14 mouse cellular contexts compared by ENCODE assay signal in the genomic region with DNA sequence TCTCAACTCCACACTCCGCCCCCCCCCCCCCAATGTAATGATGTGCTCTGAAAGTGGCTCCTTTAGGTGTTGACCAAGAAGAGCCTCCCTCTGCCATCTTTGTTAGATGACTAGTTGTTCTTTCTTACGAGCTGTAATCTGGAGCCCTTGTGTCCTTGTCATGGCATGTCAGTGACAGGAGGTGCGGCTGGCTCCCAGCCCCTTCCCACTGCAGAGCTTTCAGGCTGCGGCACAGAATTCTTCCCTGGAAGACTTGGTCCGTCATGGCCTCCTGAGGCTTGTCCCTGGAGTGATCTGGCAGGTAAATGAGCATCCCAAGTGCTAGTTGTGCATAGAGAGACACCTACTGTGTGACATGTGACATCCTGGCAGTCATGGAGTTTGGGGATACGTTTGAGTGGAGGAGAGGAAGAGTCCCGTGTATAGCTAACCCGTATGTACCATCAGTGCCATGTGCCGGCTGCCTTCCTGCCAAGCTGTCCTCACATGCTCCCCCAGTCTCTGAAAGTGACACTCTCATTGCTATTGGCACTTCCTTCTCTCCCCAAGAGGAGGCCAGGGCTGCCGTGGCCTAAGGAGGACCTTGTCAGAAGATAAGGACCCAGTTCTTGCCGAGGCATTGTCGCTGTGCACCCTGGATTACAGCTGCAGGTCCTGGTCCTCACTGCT. TPM values are rescaled to one million over a fixed set of nuclear protein-coding genes. Genes with fewer than 3 reads are reported as not detected.
DNase-seq lines count a peak whose midpoint lies in the region; ATAC-seq and TF ChIP-seq lines count a peak whose summit lies in the region.
"Had no signal": no experiment of that assay in that cellular context is flagged by ENCODE, and none has a peak within 500 bp of the region (broad histone marks: within the 10 kb centered on the region; RNA-seq: fewer than 3 reads in every experiment).

No protein-coding gene starts in this region.

- H3K4me1 ChIP-seq in embryonic facial prominence, embryonic 13.5 days, result peaks cover 34% of the 10 kb centered on the region
- H3K4me1 ChIP-seq in embryonic facial prominence, embryonic 10.5 days, result peaks cover 27% of the 10 kb centered on the region
- H3K4me1 ChIP-seq in intestine, postnatal 0 days (replicated peaks; ENCODE audit: control insufficient read depth, insufficient read depth, low read length), result 0 out of 2 replicates have a peak, but pooled peaks cover 7% of the 10 kb centered on the region
- H3K4me1 ChIP-seq in intestine, embryonic 16.5 days (ENCODE audit: control insufficient read depth, insufficient read depth, low read length), result peaks cover 30% of the 10 kb centered on the region
- peaks cover 43% of the 10 kb centered on the region for H3K4me1 ChIP-seq in heart, postnatal 0 days (ENCODE audit: control insufficient read depth, insufficient read depth)
- peaks cover 8% of the 10 kb centered on the region for H3K4me1 ChIP-seq in hindbrain, postnatal 0 days (ENCODE audit: insufficient read depth, low read length)

- TF ChIP-seq EP300 in heart, postnatal 0 days (IDR thresholded peaks at IDR 0.05; ENCODE audit: low read depth), result 0 out of 2 replicates have a peak, but pooled peaks have one; percentile 48

- no peaks in the 10 kb centered on the region for H3K9me3 ChIP-seq in embryonic facial prominence, embryonic 13.5 days
- H3K9me3 ChIP-seq in embryonic facial prominence, embryonic 10.5 days, result no peaks in the 10 kb centered on the region
- no peaks in the 10 kb centered on the region for H3K9me3 ChIP-seq in intestine, postnatal 0 days (ENCODE audit: control insufficient read depth)
- no peaks in the 10 kb centered on the region for H3K9me3 ChIP-seq in intestine, embryonic 16.5 days (ENCODE audit: control insufficient read depth, low read length)
- H3K9me3 ChIP-seq in heart, postnatal 0 days (replicated peaks; ENCODE audit: control insufficient read depth, low read length), result no peaks in the 10 kb centered on the region
- no peaks in the 10 kb centered on the region for H3K9me3 ChIP-seq in hindbrain, postnatal 0 days (ENCODE audit: low read length)
- H3K9me3 ChIP-seq: forebrain, embryonic 13.5 days; hindbrain, embryonic 10.5 days; limb, embryonic 15.5 days; midbrain, embryonic 12.5 days; neural tube, embryonic 13.5 days had no signal

- no peak for DNase-seq in embryonic facial prominence, embryonic 10.5 days (ENCODE audit: low spot score)
- no peak for DNase-seq in heart, postnatal 0 days (ENCODE audit: low spot score)
- no peak for DNase-seq in thymus, postnatal 0 days (ENCODE audit: low spot score)
- no peak for DNase-seq in hindbrain, postnatal 0 days (ENCODE audit: low spot score)
- DNase-seq: kidney, adult 8-10 months had no signal

- 86% methylated on average over 12 of the region's 12 CpGs for whole genome bisulfite sequencing in embryonic facial prominence, embryonic 13.5 days
- WGBS in embryonic facial prominence, embryonic 10.5 days, result 88% methylated on average over 12 of the region's 12 CpGs
- 70% methylated on average over 11 of the region's 12 CpGs for WGBS in intestine, postnatal 0 days
- WGBS in intestine, embryonic 16.5 days, result 84% methylated on average over 12 of the region's 12 CpGs
- 34% methylated on average over 12 of the region's 12 CpGs for WGBS in heart, postnatal 0 days
- WGBS in hindbrain, postnatal 0 days, result 80% methylated on average over 12 of the region's 12 CpGs

- no peak for ATAC-seq in embryonic facial prominence, embryonic 13.5 days (ENCODE audit: insufficient number of reproducible peaks, insufficient read depth, low FRiP score, low TSS enrichment, low read depth)
- ATAC-seq in intestine, postnatal 0 days, result no peak
- ATAC-seq in intestine, embryonic 16.5 days, result no peak
- peak; percentile 57 for ATAC-seq in common myeloid progenitor, adult 5-6 weeks (replicated peaks; ENCODE audit: low read depth, poor library complexity, severe bottlenecking)
- peak; percentile 56 for ATAC-seq in heart, postnatal 0 days (ENCODE audit: insufficient read depth, low read depth)
- no peak for ATAC-seq in hindbrain, postnatal 0 days
- ATAC-seq: forebrain, embryonic 13.5 days had no signal

- H3K4me3 ChIP-seq in embryonic facial prominence, embryonic 13.5 days, result no peak overlapping the region
- no peak overlapping the region for H3K4me3 ChIP-seq in embryonic facial prominence, embryonic 10.5 days
- no peak overlapping the region for H3K4me3 ChIP-seq in intestine, postnatal 0 days (ENCODE audit: low read depth, low read length)
- H3K4me3 ChIP-seq in intestine, embryonic 16.5 days (ENCODE audit: low read length), result no peak overlapping the region
- H3K4me3 ChIP-seq in heart, postnatal 0 days (ENCODE audit: low read depth, low read length), result no peak overlapping the region
- H3K4me3 ChIP-seq in hindbrain, postnatal 0 days (ENCODE audit: low read length), result no peak overlapping the region
- H3K4me3 ChIP-seq: forebrain, embryonic 13.5 days; hindbrain, embryonic 10.5 days; limb, embryonic 15.5 days; midbrain, embryonic 12.5 days; neural tube, embryonic 13.5 days had no signal

- 0 out of 2 replicates have a peak, but pooled peaks have one; percentile 14 for TF ChIP-seq CTCF in intestine, postnatal 0 days (IDR thresholded peaks at IDR 0.05; ENCODE audit: low read depth)
- TF ChIP-seq CTCF in heart, postnatal 0 days (IDR thresholded peaks at IDR 0.05; ENCODE audit: low read depth), result peak; percentile 14; the same call in 1 of the 2 replicates
- no peak for TF ChIP-seq CTCF in hindbrain, postnatal 0 days (IDR thresholded peaks at IDR 0.05; ENCODE audit: low read depth)

- peaks cover 37% of the 10 kb centered on the region for H3K36me3 ChIP-seq in embryonic facial prominence, embryonic 13.5 days
- H3K36me3 ChIP-seq in embryonic facial prominence, embryonic 10.5 days (replicated peaks), result peaks cover 44% of the 10 kb centered on the region
- H3K36me3 ChIP-seq in intestine, postnatal 0 days (ENCODE audit: control insufficient read depth, insufficient read depth), result peaks cover 21% of the 10 kb centered on the region
- H3K36me3 ChIP-seq in intestine, embryonic 16.5 days (ENCODE audit: control insufficient read depth, insufficient read depth, low read length), result no peaks in the 10 kb centered on the region; the same call in 1 of the 2 replicates
- H3K36me3 ChIP-seq in heart, postnatal 0 days (replicated peaks; ENCODE audit: control insufficient read depth, insufficient read depth, low read length), result peaks cover 35% of the 10 kb centered on the region
- peaks cover 2% of the 10 kb centered on the region; the same call in 1 of the 2 replicates for H3K36me3 ChIP-seq in hindbrain, postnatal 0 days (ENCODE audit: insufficient read depth, low read length)

- no peak overlapping the region for H3K27ac ChIP-seq in embryonic facial prominence, embryonic 13.5 days
- H3K27ac ChIP-seq in embryonic facial prominence, embryonic 10.5 days (replicated peaks), result no peak overlapping the region
- peak overlapping the region; percentile 91 for H3K27ac ChIP-seq in intestine, postnatal 0 days (ENCODE audit: low read depth, low read length)
- no peak overlapping the region for H3K27ac ChIP-seq in intestine, embryonic 16.5 days (ENCODE audit: low read length)
- peak overlapping the region; percentile 54 for H3K27ac ChIP-seq in heart, postnatal 0 days (ENCODE audit: low read depth)
- H3K27ac ChIP-seq in hindbrain, postnatal 0 days, result no peak overlapping the region
- H3K27ac ChIP-seq: forebrain, embryonic 13.5 days; hindbrain, embryonic 10.5 days; midbrain, embryonic 12.5 days; neural tube, embryonic 13.5 days had no signal

- H3K4me2 ChIP-seq in embryonic facial prominence, embryonic 13.5 days, result no peak overlapping the region
- no peak overlapping the region for H3K4me2 ChIP-seq in intestine, postnatal 0 days (replicated peaks; ENCODE audit: low read depth)
- H3K4me2 ChIP-seq in intestine, embryonic 16.5 days (ENCODE audit: low read depth, low read length), result no peak overlapping the region
- H3K4me2 ChIP-seq in heart, postnatal 0 days (ENCODE audit: low read depth, low read length), result no peak overlapping the region
- H3K4me2 ChIP-seq in hindbrain, postnatal 0 days (ENCODE audit: low read depth, low read length), result no peak overlapping the region
- H3K4me2 ChIP-seq: forebrain, embryonic 13.5 days; limb, embryonic 15.5 days; midbrain, embryonic 12.5 days; neural tube, embryonic 13.5 days had no signal

- no peaks in the 10 kb centered on the region for H3K27me3 ChIP-seq in embryonic facial prominence, embryonic 13.5 days
- H3K27me3 ChIP-seq in embryonic facial prominence, embryonic 10.5 days (replicated peaks; ENCODE audit: low read depth, poor library complexity, severe bottlenecking), result no peaks in the 10 kb centered on the region
- no peaks in the 10 kb centered on the region for H3K27me3 ChIP-seq in intestine, postnatal 0 days (replicated peaks; ENCODE audit: control insufficient read depth, insufficient read depth, low read length)
- H3K27me3 ChIP-seq in intestine, embryonic 16.5 days (replicated peaks; ENCODE audit: control insufficient read depth, insufficient read depth, low read length), result no peaks in the 10 kb centered on the region
- no peaks in the 10 kb centered on the region for H3K27me3 ChIP-seq in heart, postnatal 0 days (ENCODE audit: control insufficient read depth, insufficient read depth, low read length)
- no peaks in the 10 kb centered on the region for H3K27me3 ChIP-seq in hindbrain, postnatal 0 days (ENCODE audit: insufficient read depth, low read length)
- H3K27me3 ChIP-seq: forebrain, embryonic 13.5 days; limb, embryonic 15.5 days; midbrain, embryonic 12.5 days; neural tube, embryonic 13.5 days had no signal

- H3K9ac ChIP-seq in embryonic facial prominence, embryonic 13.5 days, result 0 out of 2 replicates have a peak overlapping the region, but pooled peaks have one; percentile 1
- H3K9ac ChIP-seq in intestine, postnatal 0 days (ENCODE audit: low read depth, low read length), result no peak overlapping the region
- H3K9ac ChIP-seq in intestine, embryonic 16.5 days (ENCODE audit: low read depth, low read length), result no peak overlapping the region
- no peak overlapping the region for H3K9ac ChIP-seq in heart, postnatal 0 days (replicated peaks; ENCODE audit: low read depth, low read length)
- no peak overlapping the region for H3K9ac ChIP-seq in hindbrain, postnatal 0 days (replicated peaks; ENCODE audit: low read length)
- H3K9ac ChIP-seq: forebrain, embryonic 13.5 days; limb, embryonic 15.5 days; midbrain, embryonic 12.5 days; neural tube, embryonic 13.5 days had no signal

RNA-seq across cellular contexts. Expression of a gene that starts 24.0 kb away (rescaled TPM):
- 44.3 and 47.3 TPM in 2 replicates for polyA plus RNA-seq in embryonic facial prominence, embryonic 13.5 days (2015; fragmentation: Nextera tagmentation; extraction: Ambion mirVana)
- polyA plus RNA-seq in embryonic facial prominence, embryonic 10.5 days (2016; fragmentation: Nextera tagmentation; extraction: Ambion mirVana), result 50.6 and 51.8 TPM in 2 replicates
- 22.8 and 23.9 TPM in 2 replicates for polyA plus RNA-seq in intestine, postnatal 0 days (2015; fragmentation: Nextera tagmentation; extraction: Ambion mirVana)
- 28.5 and 29.5 TPM in 2 replicates for polyA plus RNA-seq in intestine, embryonic 16.5 days (2015; fragmentation: Nextera tagmentation; extraction: Ambion mirVana)
- 9.4 and 13.0 TPM in 2 replicates for total RNA-seq in common myeloid progenitor, adult 5-6 weeks (2017)
- 62.1 and 71.6 TPM in 2 replicates for total RNA-seq in heart, postnatal 0 days (2014; rRNA removed; ENCODE audit: low replicate concordance)
- 36.4 and 38.0 TPM in 2 replicates for polyA plus RNA-seq in heart, postnatal 0 days (2015; fragmentation: Nextera tagmentation; extraction: Ambion mirVana)
- polyA plus RNA-seq in thymus, postnatal 0 days (2015; fragmentation: Nextera tagmentation; extraction: Ambion mirVana), result 35.9 and 37.7 TPM in 2 replicates
- total RNA-seq in hindbrain, postnatal 0 days (2014; rRNA removed), result 69.1 and 74.1 TPM in 2 replicates
- polyA plus RNA-seq in hindbrain, postnatal 0 days (2015; fragmentation: Nextera tagmentation; extraction: Ambion mirVana), result 47.0 and 47.3 TPM in 2 replicates

Comparison
In these comparisons a context has a peak if more than half of its experiments do, and no peak if none do; other contexts are left out.
1. H3K27ac ChIP-seq: peak in intestine, postnatal 0 days (single experiment) and heart, postnatal 0 days (single experiment); none in embryonic facial prominence, embryonic 13.5 days (single experiment), embryonic facial prominence, embryonic 10.5 days (single experiment), intestine, embryonic 16.5 days (single experiment) and hindbrain, postnatal 0 days (single experiment).
2. ATAC-seq: peak in common myeloid progenitor, adult 5-6 weeks (single experiment) and heart, postnatal 0 days (single experiment); none in embryonic facial prominence, embryonic 13.5 days (single experiment), intestine, postnatal 0 days (single experiment), intestine, embryonic 16.5 days (single experiment) and hindbrain, postnatal 0 days (single experiment).